Mouse (Mus musculus): Measurements from ENCODE around the gene Cdh26.

Cdh26 gene

DNA sequence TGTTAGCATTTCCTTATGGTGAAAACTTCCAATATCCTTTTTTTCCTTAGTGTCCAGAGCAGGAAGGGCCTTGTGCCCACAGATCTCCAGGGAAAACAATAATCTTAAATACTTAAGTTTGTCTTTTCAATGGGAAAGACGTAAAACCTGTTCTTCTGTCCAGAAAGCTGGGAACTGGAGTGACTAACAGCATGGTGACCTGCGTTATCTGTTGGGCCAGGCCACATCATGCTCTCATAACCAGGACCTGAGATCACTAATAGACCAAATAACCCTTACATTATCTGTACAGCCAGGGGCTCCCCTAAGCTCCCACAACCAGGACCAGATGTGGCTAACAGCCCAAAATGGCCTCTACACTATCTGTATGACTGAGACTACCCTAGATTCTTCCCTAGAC, 3.6 kb downstream of the Cdh26 start:
- no peak for DNase-seq (ENCODE audit: extremely low read depth, insufficient read length, low spot score)

- DNase-seq (ENCODE audit: extremely low read depth, insufficient read length, low spot score), result no peak
Measured at GRCm38 (mm10) chr2:178437311-178437710, 7.0 kb downstream of the Cdh26 start.

GRCm38 (mm10) chr2:178449386-178449785, 19.1 kb downstream of the Cdh26 start:
- no peak for DNase-seq (ENCODE audit: extremely low read depth, insufficient read length, low spot score)

GRCm38 (mm10) chr2:178450236-178450635, 19.9 kb downstream of the Cdh26 start:
- no peak for DNase-seq (ENCODE audit: extremely low read depth, insufficient read length, low spot score)

DNA sequence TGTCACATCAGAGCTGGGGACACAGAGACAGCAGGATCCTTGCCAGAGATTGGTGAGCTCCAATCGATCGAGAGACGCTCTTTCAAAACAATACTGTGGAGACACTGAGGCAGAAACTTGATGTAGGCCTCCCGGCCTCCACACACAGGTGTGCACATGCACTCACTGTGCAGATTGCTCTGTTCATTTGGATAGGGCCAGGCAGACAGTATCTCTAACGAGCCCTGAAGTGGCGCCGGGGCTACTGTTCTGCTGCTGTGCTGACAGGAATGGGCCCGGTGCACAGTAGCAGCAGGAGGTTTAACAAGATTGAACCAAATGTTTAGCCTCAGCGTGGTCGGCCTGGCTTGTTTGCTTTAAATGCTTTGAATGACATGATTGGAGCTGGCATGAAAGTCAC, 20.6 kb downstream of the Cdh26 start:
- no peak for DNase-seq (ENCODE audit: extremely low read depth, insufficient read length, low spot score)

DNA sequence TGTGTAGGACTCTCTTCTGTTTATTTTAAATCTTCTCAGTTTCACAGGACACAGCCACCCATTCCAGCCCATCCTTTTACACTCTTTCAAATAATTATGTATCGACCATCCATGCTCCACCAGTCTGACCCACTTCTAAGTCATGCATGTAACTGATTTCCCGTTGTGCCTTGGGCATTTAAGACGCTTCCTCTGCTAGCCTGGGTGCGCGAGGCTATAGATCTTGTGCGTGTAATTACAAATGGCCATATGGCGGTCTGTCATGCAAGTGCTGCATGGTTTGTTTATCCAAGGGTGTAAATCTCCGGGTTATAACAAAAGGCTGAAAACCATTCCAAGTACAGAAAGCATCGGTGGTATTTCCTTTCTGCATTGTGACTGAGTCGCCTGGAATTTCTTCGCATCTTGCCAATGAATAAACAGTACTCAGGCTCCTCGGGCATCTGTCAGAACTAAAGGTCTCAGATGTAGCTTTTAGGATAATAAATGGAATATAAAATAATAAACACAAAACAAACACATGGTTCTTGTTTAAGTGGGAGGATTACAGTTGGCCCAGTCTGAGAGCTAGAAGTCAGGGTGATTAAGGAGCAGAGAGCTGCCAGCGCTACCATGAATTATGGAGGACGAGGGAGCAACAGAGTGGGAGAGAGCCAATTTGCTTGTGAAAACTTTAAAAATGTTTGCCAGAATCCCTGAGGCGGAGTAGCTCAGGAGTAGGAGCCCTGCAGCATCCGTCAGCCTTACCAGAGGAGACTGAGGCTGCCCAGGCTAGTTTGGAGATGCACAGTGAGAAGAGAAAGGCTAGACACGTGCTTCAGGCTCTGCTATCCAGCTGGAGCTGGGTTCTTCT, 24.6 kb downstream of the Cdh26 start:
- no peak for DNase-seq (ENCODE audit: extremely low read depth, insufficient read length, low spot score)

GRCm38 (mm10) chr2:178457414-178457813, 27.1 kb downstream of the Cdh26 start:
- no peak for DNase-seq (ENCODE audit: extremely low read depth, insufficient read length, low spot score)

GRCm38 (mm10) chr2:178460353-178460752, 30.0 kb downstream of the Cdh26 start:
- no peak for DNase-seq (ENCODE audit: extremely low read depth, insufficient read length, low spot score)

GRCm38 (mm10) chr2:178471546-178472480, 41.5 kb downstream of the Cdh26 start:
- no peak for DNase-seq (ENCODE audit: extremely low read depth, insufficient read length, low spot score)

DNA sequence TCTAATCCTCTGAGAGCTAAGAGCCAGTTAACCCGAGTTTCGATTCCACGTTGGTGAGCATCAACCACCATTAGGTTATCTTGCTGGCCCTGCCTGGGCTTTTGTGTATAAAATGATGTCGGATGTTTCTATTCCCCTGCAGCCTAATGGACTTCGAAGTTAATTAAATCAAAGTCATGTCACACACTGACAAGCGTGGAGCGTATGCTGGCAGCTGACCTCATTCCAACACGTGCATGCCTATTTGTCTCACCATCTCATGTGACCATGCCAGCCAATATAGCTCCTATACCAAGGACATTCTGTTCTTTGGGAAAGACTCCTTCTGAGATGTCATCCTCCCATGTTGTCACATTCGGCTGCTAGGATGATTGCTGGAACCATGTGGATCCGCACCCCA, 43.6 kb downstream of the Cdh26 start:
- DNase-seq (ENCODE audit: extremely low read depth, insufficient read length, low spot score), result no peak

DNA sequence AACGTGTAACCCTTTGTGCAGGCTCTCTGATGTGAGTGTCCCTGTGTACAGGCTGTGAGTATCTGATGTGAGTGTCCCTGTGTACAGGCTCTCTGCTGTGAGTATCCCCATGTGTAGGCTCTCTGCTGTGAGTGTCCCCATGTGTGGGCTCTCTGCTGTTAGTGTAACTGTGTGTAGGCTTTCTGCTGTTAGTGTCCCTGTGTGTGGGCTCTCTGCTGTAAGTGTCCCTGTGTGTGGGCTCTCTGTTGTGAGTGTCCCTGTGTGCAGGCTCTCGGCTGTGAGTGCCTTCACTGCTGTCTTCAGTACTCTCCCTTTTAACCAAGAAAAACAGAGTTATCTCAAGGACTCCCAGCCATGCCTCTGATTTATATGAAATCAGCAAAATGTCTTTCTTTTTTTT, 46.9 kb downstream of the Cdh26 start:
- DNase-seq (ENCODE audit: extremely low read depth, insufficient read length, low spot score), result no peak

DNA sequence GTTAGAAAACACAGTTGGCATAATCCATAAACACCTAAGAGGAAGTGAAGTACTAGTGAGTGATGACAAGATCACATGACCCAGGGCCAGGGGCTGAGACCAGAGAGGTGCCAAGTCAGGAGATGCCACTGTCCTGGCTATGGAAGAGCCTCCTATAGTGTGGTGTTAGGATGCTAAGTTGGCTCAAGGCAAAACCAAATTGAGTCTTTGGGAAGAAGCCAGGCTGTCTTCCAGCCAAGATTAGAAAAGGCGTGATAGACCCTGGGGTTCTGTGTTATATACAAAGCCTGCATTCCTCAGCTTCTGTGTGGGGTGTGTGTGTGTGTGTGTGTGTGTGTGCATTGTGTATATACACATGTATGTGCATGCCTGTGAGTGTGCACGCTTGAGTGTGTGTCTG, 48.7 kb downstream of the Cdh26 start:
- DNase-seq (ENCODE audit: extremely low read depth, insufficient read length, low spot score), result no peak

DNA sequence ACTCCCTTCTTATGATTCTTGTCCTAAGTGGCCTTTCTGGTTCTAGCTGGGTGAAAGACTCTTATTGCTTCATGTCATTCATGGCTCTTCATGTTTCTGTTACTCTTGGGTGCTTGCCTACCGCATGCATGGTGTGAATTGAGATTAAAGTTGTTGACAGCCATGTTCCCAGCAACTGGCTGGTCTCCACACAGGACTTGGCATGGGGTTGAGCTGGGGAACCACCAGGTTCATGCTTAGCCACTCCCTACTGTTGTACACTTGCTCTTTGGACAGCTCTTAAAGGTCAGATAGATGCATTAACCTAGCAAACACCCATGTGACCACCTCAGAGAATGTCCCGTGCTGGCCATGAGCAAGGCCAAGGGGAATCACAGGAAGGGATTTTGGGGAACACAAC, 50.6 kb downstream of the Cdh26 start:
- DNase-seq (ENCODE audit: extremely low read depth, insufficient read length, low spot score), result no peak

GRCm38 (mm10) chr2:178483462-178483861, 53.1 kb downstream of the Cdh26 start:
- DNase-seq (ENCODE audit: extremely low read depth, insufficient read length, low spot score), result no peak

GRCm38 (mm10) chr2:178488276-178488675, 57.9 kb downstream of the Cdh26 start:
- no peak for DNase-seq (ENCODE audit: extremely low read depth, insufficient read length, low spot score)

- no peak for DNase-seq (ENCODE audit: extremely low read depth, insufficient read length, low spot score)
Measured at GRCm38 (mm10) chr2:178490245-178490920, 60.1 kb downstream of the Cdh26 start.

- DNase-seq (ENCODE audit: extremely low read depth, insufficient read length, low spot score), result no peak
Measured at GRCm38 (mm10) chr2:178494066-178494465, 63.7 kb downstream of the Cdh26 start.

GRCm38 (mm10) chr2:178495816-178496215, 65.5 kb downstream of the Cdh26 start:
- no peak for DNase-seq (ENCODE audit: extremely low read depth, insufficient read length, low spot score)

DNA sequence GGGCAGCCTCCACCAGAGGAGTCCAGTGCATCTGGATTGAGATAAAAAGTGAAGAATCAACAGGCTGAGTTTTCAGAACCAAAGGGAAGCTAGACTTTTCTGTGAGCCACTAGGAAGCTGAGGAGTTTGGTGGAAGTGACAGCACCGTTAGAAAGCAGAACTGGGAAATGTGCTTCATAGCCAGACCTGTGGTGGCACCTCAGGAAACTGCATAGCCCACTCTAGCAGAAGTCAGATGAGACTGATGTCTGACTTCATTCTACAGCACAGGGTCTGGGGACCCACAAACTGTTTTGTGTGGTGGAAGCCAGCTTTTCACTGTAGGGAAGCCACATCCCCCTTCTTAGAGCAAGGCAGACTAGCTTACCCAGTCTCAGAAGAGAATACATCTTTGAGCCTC, 67.6 kb downstream of the Cdh26 start:
- DNase-seq (ENCODE audit: extremely low read depth, insufficient read length, low spot score), result no peak

DNA sequence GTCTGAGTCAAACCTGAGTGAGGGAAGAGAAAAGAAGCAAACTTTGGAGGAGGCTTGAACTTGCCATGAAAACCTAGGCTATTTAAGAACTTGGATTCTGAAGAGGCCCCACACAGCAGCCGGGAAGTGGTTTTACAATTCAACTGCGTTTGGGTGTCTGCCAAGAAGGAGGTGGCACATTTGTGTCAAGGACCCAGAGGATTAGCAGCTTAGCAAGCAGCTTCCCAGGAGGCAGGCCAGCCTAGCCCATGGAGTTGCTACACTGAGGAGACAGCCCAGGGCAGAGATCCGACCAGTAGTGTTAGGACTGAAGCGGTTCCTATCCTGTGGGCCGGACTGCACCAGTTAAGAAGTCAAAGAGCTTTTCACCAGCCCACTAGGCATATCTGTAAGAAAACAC, 68.1 kb downstream of the Cdh26 start:
- DNase-seq (ENCODE audit: extremely low read depth, insufficient read length, low spot score), result no peak

DNA sequence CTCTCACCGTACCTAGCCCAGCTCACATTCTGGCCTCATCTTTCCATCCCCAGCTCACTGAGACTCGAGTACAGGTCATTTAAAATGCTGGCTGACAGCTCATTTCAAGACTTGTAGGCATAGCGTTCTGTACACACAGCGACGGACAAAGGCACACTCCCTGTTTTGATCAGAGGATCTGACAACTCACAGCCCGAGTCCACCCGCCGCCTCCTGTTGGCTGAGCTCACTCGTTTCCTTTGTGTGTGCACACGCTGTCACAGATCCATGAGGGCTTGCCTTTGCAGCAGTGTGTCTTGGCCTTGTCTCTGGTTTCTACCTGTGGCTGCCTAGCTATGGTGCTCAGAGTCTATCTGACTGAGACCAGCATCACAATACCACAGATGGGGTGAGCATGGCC, 72.1 kb downstream of the Cdh26 start:
- DNase-seq (ENCODE audit: extremely low read depth, insufficient read length, low spot score), result no peak

Data from 3134 (cell line).